Comparison of ENCODE assay signal across 22 mouse cellular contexts in genomic region chr7:135818298-135818697, GRCm38 (mm10).
DNase-seq lines count a peak whose midpoint lies in the region; ATAC-seq and TF ChIP-seq lines count a peak whose summit lies in the region.
"Had no signal": no experiment of that assay in that cellular context is flagged by ENCODE, and none has a peak within 500 bp of the region (broad histone marks: within the 10 kb centered on the region; RNA-seq: fewer than 3 reads in every experiment).

No protein-coding gene starts in this region.

- no peak for TF ChIP-seq EP300 in stomach, postnatal 0 days (optimal IDR thresholded peaks at IDR 0.05)
- no peak for TF ChIP-seq EP300 in liver, embryonic 14.5 days (IDR thresholded peaks at IDR 0.05; ENCODE audit: low read depth)

- no peak for TF ChIP-seq CTCF in stomach, postnatal 0 days (IDR thresholded peaks at IDR 0.05; ENCODE audit: low read depth)
- 0 out of 2 replicates have a peak, but pooled peaks have one; percentile 1 for TF ChIP-seq CTCF in liver, embryonic 14.5 days (IDR thresholded peaks at IDR 0.05; ENCODE audit: low read depth)

- H3K27me3 ChIP-seq in forebrain, embryonic 11.5 days (ENCODE audit: control insufficient read depth, insufficient read depth, low read length) = no peaks in the 10 kb centered on the region
- H3K27me3 ChIP-seq in forebrain, embryonic 13.5 days = no peaks in the 10 kb centered on the region
- H3K27me3 ChIP-seq in stomach, embryonic 15.5 days (replicated peaks) = no peaks in the 10 kb centered on the region
- H3K27me3 ChIP-seq in stomach, postnatal 0 days (ENCODE audit: control insufficient read depth, insufficient read depth, low read length) = no peaks in the 10 kb centered on the region
- no peaks in the 10 kb centered on the region; the same call in 1 of the 2 replicates for H3K27me3 ChIP-seq in liver, embryonic 14.5 days (ENCODE audit: control insufficient read depth, insufficient read depth, low read length)
- H3K27me3 ChIP-seq in midbrain, embryonic 15.5 days (replicated peaks) = no peaks in the 10 kb centered on the region
- H3K27me3 ChIP-seq: forebrain, embryonic 15.5 days; intestine, embryonic 15.5 days; limb, embryonic 12.5 days had no signal

- ATAC-seq in forebrain, embryonic 11.5 days (replicated peaks; ENCODE audit: low FRiP score) = no peak
- ATAC-seq in forebrain, embryonic 13.5 days = no peak
- peak; percentile 49; the same call in 1 of the 2 replicates for ATAC-seq in stomach, embryonic 15.5 days (ENCODE audit: insufficient read depth, low FRiP score, low read depth)
- ATAC-seq in stomach, postnatal 0 days (ENCODE audit: low FRiP score, low TSS enrichment) = no peak
- peak; percentile 59 for ATAC-seq in liver, embryonic 14.5 days (ENCODE audit: insufficient read depth)
- no peak for ATAC-seq in midbrain, embryonic 15.5 days (replicated peaks)
- ATAC-seq: forebrain, embryonic 15.5 days; hindbrain, embryonic 16.5 days; intestine, embryonic 15.5 days had no signal

- no peak overlapping the region for H3K27ac ChIP-seq in forebrain, embryonic 11.5 days (ENCODE audit: low read depth, low read length)
- H3K27ac ChIP-seq in forebrain, embryonic 13.5 days = no peak overlapping the region
- H3K27ac ChIP-seq in stomach, embryonic 15.5 days = no peak overlapping the region
- no peak overlapping the region for H3K27ac ChIP-seq in stomach, postnatal 0 days (replicated peaks)
- peak overlapping the region; percentile 97 for H3K27ac ChIP-seq in liver, embryonic 14.5 days
- no peak overlapping the region for H3K27ac ChIP-seq in midbrain, embryonic 15.5 days
- H3K27ac ChIP-seq: forebrain, embryonic 15.5 days; hindbrain, embryonic 10.5 days; intestine, embryonic 15.5 days; layer of hippocampus, adult 2 months; limb, embryonic 12.5 days had no signal

- H3K4me2 ChIP-seq in forebrain, embryonic 11.5 days (ENCODE audit: low read depth, low read length, severe bottlenecking) = no peak overlapping the region
- H3K4me2 ChIP-seq in forebrain, embryonic 13.5 days = no peak overlapping the region
- no peak overlapping the region for H3K4me2 ChIP-seq in stomach, embryonic 15.5 days
- no peak overlapping the region for H3K4me2 ChIP-seq in stomach, postnatal 0 days (replicated peaks; ENCODE audit: low read depth)
- peak overlapping the region; percentile 80 for H3K4me2 ChIP-seq in liver, embryonic 14.5 days (ENCODE audit: low read depth)
- H3K4me2 ChIP-seq in midbrain, embryonic 15.5 days = no peak overlapping the region
- H3K4me2 ChIP-seq: forebrain, embryonic 15.5 days; intestine, embryonic 15.5 days; limb, embryonic 12.5 days; midbrain, embryonic 11.5 days had no signal

- DNase-seq in forebrain, embryonic 11.5 days (ENCODE audit: low spot score) = peak; percentile 44
- no peak for DNase-seq in stomach, postnatal 0 days (ENCODE audit: low spot score)
- no peak for DNase-seq in liver, embryonic 14.5 days (ENCODE audit: low read depth in 3 of 3, low spot score in 3 of 3)
- DNase-seq in layer of hippocampus, postnatal 36 days = no peak
- DNase-seq: adrenal gland, postnatal 14 days; cerebellum, postnatal 14 days; gastrocnemius, postnatal 10 days; kidney, adult 9 months; kidney, postnatal 25 days; lung, adult 2 months; lung, postnatal 14 days; thymus, postnatal 14 days had no signal

- no peak overlapping the region for H3K9ac ChIP-seq in forebrain, embryonic 11.5 days (ENCODE audit: low read length)
- no peak overlapping the region for H3K9ac ChIP-seq in forebrain, embryonic 13.5 days
- H3K9ac ChIP-seq in stomach, embryonic 15.5 days = no peak overlapping the region
- no peak overlapping the region for H3K9ac ChIP-seq in stomach, postnatal 0 days (ENCODE audit: low read length)
- H3K9ac ChIP-seq in liver, embryonic 14.5 days (replicated peaks) = peak overlapping the region; percentile 79
- no peak overlapping the region for H3K9ac ChIP-seq in midbrain, embryonic 15.5 days
- H3K9ac ChIP-seq: forebrain, embryonic 15.5 days; intestine, embryonic 15.5 days; limb, embryonic 12.5 days had no signal

- no peaks in the 10 kb centered on the region; the same call in 1 of the 2 replicates for H3K9me3 ChIP-seq in forebrain, embryonic 11.5 days (ENCODE audit: control insufficient read depth, low read length)
- no peaks in the 10 kb centered on the region for H3K9me3 ChIP-seq in forebrain, embryonic 13.5 days (replicated peaks)
- H3K9me3 ChIP-seq in stomach, embryonic 15.5 days = no peaks in the 10 kb centered on the region
- no peaks in the 10 kb centered on the region for H3K9me3 ChIP-seq in stomach, postnatal 0 days (ENCODE audit: control insufficient read depth, low read length)
- H3K9me3 ChIP-seq in liver, embryonic 14.5 days (ENCODE audit: control insufficient read depth, low read length) = no peaks in the 10 kb centered on the region
- no peaks in the 10 kb centered on the region for H3K9me3 ChIP-seq in midbrain, embryonic 15.5 days
- H3K9me3 ChIP-seq: forebrain, embryonic 15.5 days; hindbrain, embryonic 10.5 days; intestine, embryonic 15.5 days; limb, embryonic 12.5 days had no signal

- WGBS in forebrain, embryonic 11.5 days = 83% methylated on average over 3 of the region's 3 CpGs
- 92% methylated on average over 3 of the region's 3 CpGs for WGBS in forebrain, embryonic 13.5 days
- whole genome bisulfite sequencing in stomach, embryonic 15.5 days = 60% methylated on average over 3 of the region's 3 CpGs
- 57% methylated on average over 3 of the region's 3 CpGs for WGBS in stomach, postnatal 0 days
- WGBS in liver, embryonic 14.5 days (ENCODE audit: insufficient replicate concordance) = 55% methylated on average over 3 of the region's 3 CpGs
- 82% methylated on average over 3 of the region's 3 CpGs for WGBS in midbrain, embryonic 15.5 days

- H3K36me3 ChIP-seq in forebrain, embryonic 11.5 days (ENCODE audit: control insufficient read depth, insufficient read depth, low read length) = no peaks in the 10 kb centered on the region
- no peaks in the 10 kb centered on the region for H3K36me3 ChIP-seq in forebrain, embryonic 13.5 days (ENCODE audit: poor library complexity, severe bottlenecking)
- no peaks in the 10 kb centered on the region for H3K36me3 ChIP-seq in stomach, embryonic 15.5 days
- no peaks in the 10 kb centered on the region for H3K36me3 ChIP-seq in stomach, postnatal 0 days (ENCODE audit: control insufficient read depth, insufficient read depth, low read length)
- H3K36me3 ChIP-seq in liver, embryonic 14.5 days (replicated peaks; ENCODE audit: control insufficient read depth, insufficient read depth, low read depth) = no peaks in the 10 kb centered on the region
- no peaks in the 10 kb centered on the region for H3K36me3 ChIP-seq in midbrain, embryonic 15.5 days (replicated peaks)
- H3K36me3 ChIP-seq: forebrain, embryonic 15.5 days; hindbrain, embryonic 10.5 days; intestine, embryonic 15.5 days; limb, embryonic 12.5 days had no signal

- H3K4me1 ChIP-seq in forebrain, embryonic 11.5 days (replicated peaks; ENCODE audit: control insufficient read depth, insufficient read depth, low read length) = no peaks in the 10 kb centered on the region
- no peaks in the 10 kb centered on the region for H3K4me1 ChIP-seq in forebrain, embryonic 13.5 days
- no peaks in the 10 kb centered on the region for H3K4me1 ChIP-seq in stomach, embryonic 15.5 days
- H3K4me1 ChIP-seq in stomach, postnatal 0 days (replicated peaks; ENCODE audit: control insufficient read depth, insufficient read depth) = no peaks in the 10 kb centered on the region
- H3K4me1 ChIP-seq in liver, embryonic 14.5 days (replicated peaks; ENCODE audit: control insufficient read depth in 2 of 2, insufficient read depth in 2 of 2, low read length in 1 of 2) = peaks cover 48 to 50% of the 10 kb centered on the region in 2 experiments
- H3K4me1 ChIP-seq in midbrain, embryonic 15.5 days = no peaks in the 10 kb centered on the region
- H3K4me1 ChIP-seq: forebrain, embryonic 15.5 days; hindbrain, embryonic 10.5 days; intestine, embryonic 15.5 days; limb, embryonic 12.5 days had no signal

- no peak overlapping the region for H3K4me3 ChIP-seq in forebrain, embryonic 11.5 days (ENCODE audit: low read depth, low read length)
- H3K4me3 ChIP-seq in forebrain, embryonic 13.5 days = no peak overlapping the region
- H3K4me3 ChIP-seq in stomach, embryonic 15.5 days (replicated peaks) = no peak overlapping the region
- H3K4me3 ChIP-seq in stomach, postnatal 0 days (ENCODE audit: low read depth, low read length) = no peak overlapping the region
- H3K4me3 ChIP-seq in liver, embryonic 14.5 days (ENCODE audit: insufficient read depth in 1 of 2, low read depth in 2 of 2, low read length in 2 of 2) = 0 out of 4 replicates have a peak overlapping the region, but pooled peaks of 1 of the 2 experiments have one; percentile 2
- H3K4me3 ChIP-seq in midbrain, embryonic 15.5 days = no peak overlapping the region
- H3K4me3 ChIP-seq: forebrain, embryonic 15.5 days; hindbrain, embryonic 10.5 days; intestine, embryonic 15.5 days; layer of hippocampus, adult 2 months; limb, embryonic 12.5 days had no signal

Comparison
In these comparisons a context has a peak if more than half of its experiments do, and no peak if none do; other contexts are left out.
1. ATAC-seq: peak in stomach, embryonic 15.5 days (single experiment) and liver, embryonic 14.5 days (single experiment); none in forebrain, embryonic 11.5 days (single experiment), forebrain, embryonic 13.5 days (single experiment), stomach, postnatal 0 days (single experiment) and midbrain, embryonic 15.5 days (single experiment).